Mouse (Mus musculus) cerebellum, adult 2 months (tissue): Measurements from ENCODE around the gene Igf2bp3.

ENCODE experiments used
- CTCF ChIP-seq: fragments of 200-500 bp; IDR thresholded peaks from 2 replicates; pipeline ENCODE4 v1.5.1; 2011; ENCODE audit warnings: low read depth, mild to moderate bottlenecking, control low read depth, low read length, moderate library complexity, borderline replicate concordance; ENCODE audit not compliant: insufficient read depth
- POLR2A ChIP-seq: fragments of 200-500 bp; IDR thresholded peaks from 2 replicates; pipeline ENCODE4 v1.6.1; 2011; ENCODE audit warnings: low read length, control low read depth, borderline replicate concordance; ENCODE audit not compliant: insufficient read depth

DNA sequence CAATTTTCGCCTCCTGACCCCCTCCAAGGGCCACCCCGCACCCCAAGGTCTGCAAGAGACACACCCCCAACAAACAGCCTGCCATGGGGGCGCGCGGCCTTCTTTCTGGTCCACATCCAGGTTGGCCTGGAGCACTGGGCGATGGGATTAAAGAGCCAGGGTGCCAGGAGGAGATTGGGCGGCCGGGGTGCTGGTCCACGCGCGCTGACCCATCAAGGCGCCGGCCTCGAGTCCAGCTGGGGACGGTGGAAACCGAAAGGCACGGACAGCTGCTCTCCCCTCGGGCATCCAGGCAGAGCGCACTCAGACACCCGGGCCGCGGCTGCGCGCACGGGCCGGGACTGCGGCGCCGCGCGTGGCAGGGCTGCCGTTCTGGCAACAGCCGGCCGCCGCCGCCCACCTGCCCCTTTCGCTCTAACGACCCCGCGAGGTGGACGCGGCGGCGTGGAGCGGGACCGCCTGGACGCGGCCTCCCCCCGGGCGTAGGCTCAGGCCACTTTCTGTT is 1.1 kb downstream of the Igf2bp3 start:
- TF ChIP-seq CTCF = no peak
- TF ChIP-seq POLR2A = no peak
